Mouse (Mus musculus): ENCODE results near the gene Igfals.
A peak's percentile ranks its signal among the peaks of the same experiment; 100 is the strongest.

DNA sequence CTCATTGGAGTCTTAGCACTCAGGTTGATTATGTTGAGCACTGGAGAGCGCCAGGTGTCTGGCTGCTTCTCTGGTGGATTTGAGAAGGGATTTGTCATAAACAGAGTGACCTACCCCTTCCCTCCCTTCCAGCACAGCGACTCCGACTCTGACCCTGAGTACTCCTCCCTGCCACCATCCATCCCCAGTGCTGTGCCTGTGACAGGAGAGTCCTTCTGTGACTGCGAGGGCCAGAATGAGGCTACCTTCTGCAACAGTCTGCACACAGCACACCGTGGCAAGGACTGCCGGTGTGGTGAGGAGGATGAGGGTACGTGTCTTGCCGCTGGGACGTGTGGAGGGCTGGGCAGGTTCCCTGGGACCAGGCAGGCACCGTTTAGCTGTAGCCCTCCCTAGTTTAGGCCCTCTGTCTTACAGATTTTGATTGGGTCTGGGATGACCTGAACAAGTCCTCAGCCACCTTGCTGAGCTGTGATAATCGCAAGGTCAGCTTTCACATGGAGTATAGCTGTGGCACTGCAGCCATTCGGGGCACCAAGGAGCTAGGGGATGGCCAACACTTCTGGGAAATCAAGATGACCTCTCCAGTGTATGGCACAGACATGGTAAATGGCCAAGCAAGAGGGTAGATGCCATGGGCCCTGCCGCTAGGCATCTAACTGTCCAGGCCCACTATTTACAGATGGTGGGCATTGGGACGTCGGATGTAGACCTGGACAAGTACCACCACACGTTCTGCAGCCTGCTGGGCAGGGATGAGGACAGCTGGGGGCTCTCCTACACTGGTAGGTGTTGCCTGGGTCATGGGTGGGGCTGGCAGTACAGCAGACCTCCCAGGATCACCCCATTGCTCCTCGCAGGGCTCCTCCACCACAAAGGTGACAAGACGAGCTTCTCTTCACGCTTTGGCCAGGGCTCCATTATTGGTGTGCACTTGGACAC is 24.6 kb downstream of the Igfals start:
- no peak for TF ChIP-seq CTCF (IDR thresholded peaks at IDR 0.05; ENCODE audit: borderline replicate concordance, insufficient read depth, low read length)
- TF ChIP-seq POLR2A (IDR thresholded peaks at IDR 0.05; ENCODE audit: low read depth, low read length), result peak; percentile 24; the same call in 1 of the 2 replicates

All from embryonic fibroblast, embryonic 13.5 days (primary cell).